Mouse (Mus musculus): ENCODE results near the gene Scube1.

DNA sequence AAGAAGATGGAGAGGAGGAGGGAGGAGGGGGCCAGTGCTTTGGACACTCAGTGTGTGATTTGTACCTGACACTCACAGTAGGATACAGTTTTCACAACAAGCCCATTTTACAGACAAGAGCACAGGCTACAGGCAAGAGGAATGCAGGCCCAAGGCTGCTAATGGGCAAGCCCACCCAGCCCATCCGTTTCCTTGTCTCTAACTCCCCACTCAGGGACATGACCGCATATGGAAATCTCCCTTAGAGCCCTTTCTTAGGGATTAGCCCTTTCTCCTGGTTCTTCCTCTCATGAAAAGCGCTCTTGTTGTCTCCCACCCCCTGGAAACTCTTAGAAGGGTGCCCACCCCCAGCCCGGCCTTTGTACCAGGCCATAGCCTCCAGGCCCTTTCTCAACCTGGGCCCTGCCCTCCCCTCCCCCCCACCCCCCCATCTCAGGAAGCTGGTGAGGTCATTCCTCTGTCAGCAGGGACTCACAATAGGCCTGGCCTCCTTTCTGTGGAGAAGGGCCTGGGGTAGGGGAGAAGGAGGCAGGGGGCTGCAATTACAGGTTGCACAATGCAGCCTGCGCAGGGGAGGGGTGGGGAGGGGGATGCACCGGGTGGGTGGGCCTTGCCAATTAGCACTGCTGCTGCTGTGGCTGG lies 40.7 kb upstream of the Scube1 start:
- TF ChIP-seq CTCF (IDR thresholded peaks at IDR 0.05) (no peak), EP300 (IDR thresholded peaks at IDR 0.05) (no peak)

Measured in lung, postnatal 0 days (tissue).